Mouse (Mus musculus) left cerebral cortex, postnatal 4 days (tissue): Measurements from ENCODE around the gene E130308A19Rik. TPM values are rescaled to one million over a fixed set of nuclear protein-coding genes. Genes with fewer than 3 reads are reported as not detected.
A peak's percentile ranks its signal among the peaks of the same experiment; 100 is the strongest.

Experiments used
- DNase-seq: peaks from one replicate; pipeline ENCODE4 v3.0.0-alpha.2; 2022
- intact Hi-C: fragments of 180-260 bp; cut with DNase I; formaldehyde crosslinking; loops from one replicate; pipeline ENCODE4 v1.15.1; 2025
- total RNA-seq, 2 experiments: library from RNA; stranded (reverse); gene quantifications; 2 replicates each; pipeline ENCODE4 v1.2.3; 2021

The E130308A19Rik gene
- total RNA-seq, 2 experiments from 2014 or later, result 17.7 to 19.2 TPM

DNA sequence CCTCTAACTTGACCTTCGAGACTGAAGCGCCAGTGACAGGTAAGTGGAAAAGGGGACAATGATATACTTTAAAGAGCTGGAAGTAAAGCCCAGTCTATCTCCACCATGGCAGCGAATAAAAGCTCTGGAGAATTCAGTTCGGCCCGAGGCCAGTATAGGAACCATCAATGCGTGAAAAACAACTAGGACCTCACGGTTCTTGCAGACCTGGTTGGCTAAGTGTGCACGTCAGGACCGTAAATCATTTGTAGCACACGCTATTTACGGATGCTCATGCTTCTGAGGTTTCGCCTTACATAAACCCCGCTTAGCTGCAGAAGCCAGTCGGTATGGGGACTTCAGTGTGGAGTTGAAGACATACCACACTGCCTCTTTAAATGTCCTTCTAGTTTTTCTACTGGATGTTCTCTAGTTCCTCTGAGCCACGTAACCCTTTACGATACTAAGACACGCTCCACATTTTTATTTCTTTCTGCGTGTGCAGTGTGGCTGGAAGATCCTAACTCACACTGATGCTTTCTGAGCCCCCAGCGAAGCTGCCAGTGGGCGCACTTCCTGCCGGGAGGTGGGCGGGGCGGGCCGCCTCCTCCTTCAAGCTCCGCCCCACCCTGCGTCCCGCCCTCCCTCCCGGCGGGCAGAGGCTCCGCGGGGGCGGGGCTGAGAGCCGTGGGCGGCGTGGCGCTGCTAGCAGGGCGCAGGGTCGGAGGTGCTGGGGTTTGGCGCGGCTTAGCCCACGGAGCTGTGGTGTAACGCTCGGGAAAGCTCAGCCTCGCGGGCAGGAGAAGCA is 179.4 kb downstream of the E130308A19Rik start, which contains the start of gene Snx30:
TSS of gene Snx30 (plus strand) at position 660 of the 787 bp plus-strand sequence.
- intact Hi-C loops, result loop anchor here (5.0 kb wide), 2 partner anchors 42 to 57 kb away; no protein-coding TSS in a partner anchor
- peak; percentile 91 for DNase-seq

DNA sequence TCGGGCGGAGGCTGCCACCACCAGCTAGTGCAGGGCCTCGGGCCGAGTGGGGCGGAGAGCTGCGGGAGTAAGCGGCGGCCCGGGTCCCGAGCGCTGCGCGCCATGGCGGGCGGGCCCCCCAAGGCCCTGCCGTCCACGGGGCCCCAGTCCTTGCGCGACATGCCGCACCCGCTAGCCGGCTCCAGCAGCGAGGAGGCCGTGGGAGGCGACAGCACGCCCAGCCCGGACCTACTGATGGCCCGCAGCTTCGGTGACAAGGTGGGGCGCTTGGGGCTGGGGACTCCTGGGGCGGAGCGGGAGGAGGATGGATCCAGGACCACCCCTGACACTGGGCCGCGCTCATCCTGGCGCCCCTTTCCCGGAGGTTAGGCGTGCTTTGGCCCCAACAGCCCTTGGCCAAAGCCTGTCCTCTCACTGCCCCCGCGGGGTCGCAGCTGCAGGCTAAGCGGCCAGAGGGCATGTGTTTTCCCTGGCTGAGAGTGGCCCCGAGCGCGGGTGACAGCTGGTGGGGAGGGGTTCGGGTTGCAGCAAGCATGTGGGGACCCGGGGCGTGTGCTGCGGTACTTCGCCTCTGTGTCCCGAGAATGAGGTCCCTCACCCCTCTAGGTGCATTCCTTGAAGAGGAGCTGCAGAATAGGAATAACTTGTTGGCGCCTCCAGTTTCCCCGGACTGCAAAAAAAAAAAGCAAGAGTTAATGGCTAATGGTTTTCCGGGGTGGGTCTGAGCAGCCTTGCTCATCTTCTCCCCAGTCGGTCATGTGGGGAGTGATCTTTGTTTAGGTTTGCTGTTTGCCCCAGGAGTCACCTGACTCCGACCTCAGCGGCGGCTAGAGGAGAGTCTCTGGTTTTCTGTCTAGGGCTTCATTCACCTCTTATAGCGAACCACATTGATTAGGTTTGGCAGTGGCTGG is 180.2 kb downstream of the E130308A19Rik start:
- intact Hi-C loops, result loop anchor here (5.0 kb wide), 2 partner anchors 41 to 56 kb away; no protein-coding TSS in a partner anchor
- peak; percentile 67 for DNase-seq

DNA sequence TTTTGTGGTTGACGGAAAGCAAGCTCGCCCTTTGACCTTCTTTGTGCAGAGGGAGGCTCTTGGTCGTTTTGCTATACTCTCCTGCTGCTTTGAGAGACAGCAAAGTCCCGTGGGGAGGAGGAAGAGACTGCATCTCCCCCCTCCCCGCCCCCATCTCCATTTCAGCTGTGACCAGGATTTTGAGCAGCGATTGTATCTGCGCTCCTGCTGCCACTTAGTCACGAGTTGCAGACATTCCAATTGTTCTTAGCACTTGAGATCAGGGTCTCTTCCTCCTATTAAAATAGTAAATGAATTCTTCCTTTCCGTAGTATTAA is 180.8 kb downstream of the E130308A19Rik start:
- DNase-seq, result peak; percentile 24
- intact Hi-C loops, result loop anchor here (5.0 kb wide), 2 partner anchors 40 to 55 kb away; no protein-coding TSS in a partner anchor

DNA sequence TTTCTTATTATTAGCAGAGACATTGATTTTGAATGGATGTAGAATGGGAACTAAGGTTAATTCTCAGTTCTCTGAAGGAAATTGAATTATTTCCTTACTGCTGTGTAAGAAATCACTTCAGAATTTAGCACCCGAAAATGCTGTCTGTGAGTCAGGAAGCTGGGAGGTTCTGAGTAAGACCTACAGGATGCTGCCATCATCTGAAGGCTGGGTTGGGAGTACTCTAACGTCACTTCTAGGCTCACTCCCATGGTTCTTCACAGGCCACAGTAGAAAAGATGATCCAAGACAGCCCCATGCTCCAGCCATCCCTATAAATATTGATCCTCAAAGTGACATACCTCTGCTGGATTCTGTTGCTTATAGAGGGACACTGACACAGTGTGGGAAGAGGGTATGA is 181.5 kb downstream of the E130308A19Rik start:
- intact Hi-C loops, result loop anchor here (5.0 kb wide), 2 partner anchors 40 to 55 kb away; no protein-coding TSS in a partner anchor
- DNase-seq, result no peak

DNA sequence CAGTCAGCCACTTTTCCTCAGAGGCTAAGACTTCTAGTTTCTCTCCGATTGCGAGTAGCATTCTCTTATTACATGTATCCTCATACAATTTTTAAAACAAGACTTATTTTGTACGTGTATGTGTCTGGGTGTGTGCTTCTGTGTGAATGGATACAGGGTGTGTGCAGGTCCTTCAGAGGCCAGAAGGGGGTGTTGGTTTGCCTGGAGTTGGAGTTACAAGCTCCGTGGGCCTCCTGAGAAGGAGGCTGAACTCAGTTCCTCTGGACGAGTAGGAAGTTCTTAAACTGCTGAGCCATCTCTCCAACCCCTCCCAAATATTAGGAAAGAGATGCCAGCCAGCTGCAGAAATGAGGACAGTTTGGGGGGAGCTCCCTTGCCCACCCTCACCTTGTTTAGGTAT is 182.4 kb downstream of the E130308A19Rik start:
- intact Hi-C loops, result loop anchor here (5.0 kb wide), 2 partner anchors 39 to 54 kb away; no protein-coding TSS in a partner anchor
- peak; percentile 18 for DNase-seq

Other genes starting within 250 kb of the E130308A19Rik start
- 1 to 10 TPM; 6.0 to 6.4 TPM for gene Susd1, start 187.6 kb upstream of the E130308A19Rik start, total RNA-seq
- gene Ptbp3, start 76.8 kb upstream of the E130308A19Rik start, total RNA-seq, result 10 to 100 TPM; 28.9 to 29.9 TPM
- gene Hsdl2, start 44.6 kb upstream of the E130308A19Rik start, total RNA-seq, result 10 to 100 TPM; 19.2 to 21.5 TPM
- 10 to 100 TPM; 22.3 to 22.4 TPM for gene Inip, start 175.4 kb downstream of the E130308A19Rik start, total RNA-seq
- 10 to 100 TPM; 32.0 to 38.0 TPM for gene Snx30, start 179.6 kb downstream of the E130308A19Rik start, total RNA-seq